Mouse (Mus musculus) intestine, embryonic 14.5 days (tissue): ENCODE measurements around the gene Gcnt3. TPM values are rescaled to one million over a fixed set of nuclear protein-coding genes. Genes with fewer than 3 reads are reported as not detected.

Experiments
- ATAC-seq: fragments of 200-750 bp; cut with Nextera tagmentation; replicated peaks from 2 replicates; pipeline ENCODE4 v1.8.0; 2017; ENCODE audit warnings: low read depth, moderate number of reproducible peaks, moderate TSS enrichment, moderate library complexity; ENCODE audit not compliant: low FRiP score, low TSS enrichment
- DNase-seq: peaks from one replicate; pipeline ENCODE4 v3.0.0-alpha.2; 2018; ENCODE audit warnings: low spot score
- H3K27ac ChIP-seq: fragments of 300-500 bp; sonication (generic); 2 replicates; pipeline ENCODE4 v1.5.1; 2014; ENCODE audit warnings: low read depth, mild to moderate bottlenecking, control low read depth
- H3K27me3 ChIP-seq: fragments of 300-500 bp; sonication (generic); replicated peaks from 2 replicates; pipeline ENCODE4 v1.6.1; 2014; ENCODE audit warnings: low read length, control low read depth; ENCODE audit not compliant: control insufficient read depth, insufficient read depth
- H3K36me3 ChIP-seq: fragments of 300-500 bp; sonication (generic); 2 replicates; pipeline ENCODE4 v1.6.1; 2014; ENCODE audit warnings: low read length, control low read depth; ENCODE audit not compliant: control insufficient read depth, insufficient read depth
- H3K4me1 ChIP-seq: fragments of 300-500 bp; sonication (generic); replicated peaks from 2 replicates; pipeline ENCODE4 v1.6.1; 2014; ENCODE audit warnings: low read length, control low read depth, mixed read lengths; ENCODE audit not compliant: control insufficient read depth, insufficient read depth
- H3K4me2 ChIP-seq: fragments of 300-500 bp; sonication (generic); 2 replicates; pipeline ENCODE4 v1.6.1; 2014; ENCODE audit warnings: low read length
- H3K4me3 ChIP-seq: fragments of 300-500 bp; sonication (generic); 2 replicates; pipeline ENCODE4 v1.5.1; 2014; ENCODE audit warnings: low read depth, low read length, control low read depth, mixed read lengths
- H3K9ac ChIP-seq: fragments of 300-500 bp; sonication (generic); 2 replicates; pipeline ENCODE4 v1.6.1; 2014; ENCODE audit warnings: mild to moderate bottlenecking, low read length
- H3K9me3 ChIP-seq: fragments of 300-500 bp; sonication (generic); 2 replicates; pipeline ENCODE4 v1.6.1; 2016; ENCODE audit warnings: low read length, control low read depth; ENCODE audit not compliant: control insufficient read depth
- WGBS: fragments of 180-500 bp; shearing (Covaris S2); extraction: QIAGEN DNeasy Blood & Tissue Kit; methylation state at CpG from one replicate; pipeline ENCODE4 v1.1.7; 2014; 5-methylcytosine and 5-hydroxymethylcytosine counted together
- polyA plus RNA-seq: library from polyadenylated mRNA; unstranded; fragments of >200 nt; fragmentation: Nextera tagmentation; extraction: Ambion mirVana; gene quantifications from 2 replicates; pipeline ENCODE4 v1.2.1, GENCODE M21; 2014

The Gcnt3 gene
- polyA plus RNA-seq, 1 experiment from 2014 or later: 5.0 TPM

DNA sequence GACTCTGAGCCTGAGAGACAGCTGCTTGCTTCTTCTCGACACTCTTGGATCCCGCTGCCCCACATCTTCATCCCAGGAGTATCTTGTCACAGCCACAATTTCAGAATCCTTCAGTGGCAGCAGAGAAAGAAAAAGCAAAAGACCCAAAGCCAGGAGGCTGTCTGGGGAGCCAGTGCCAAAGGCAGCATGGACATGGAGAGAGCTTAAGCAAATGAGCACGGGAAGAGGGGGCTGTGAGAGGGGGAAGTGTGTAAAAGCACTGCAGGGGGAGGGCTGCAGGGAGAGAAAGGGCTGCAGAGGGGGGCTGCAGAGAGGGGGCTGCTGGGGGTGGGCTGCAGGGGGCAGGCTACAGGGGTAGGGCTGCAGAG, 11.5 kb upstream of the Gcnt3 start:
- DNase-seq (no peak), ATAC-seq (no peak)
- peaks cover 21% of the 10 kb centered on the region for H3K4me1 ChIP-seq
- H3K4me3 ChIP-seq: no peak overlapping the region
- H3K36me3 ChIP-seq: no peaks in the 10 kb centered on the region
- peak overlapping the region; percentile 59 for H3K27ac ChIP-seq
- no peaks in the 10 kb centered on the region for H3K9me3 ChIP-seq
- WGBS: 18% methylated on average over 3 of the region's 3 CpGs
- no peaks in the 10 kb centered on the region for H3K27me3 ChIP-seq
- H3K9ac ChIP-seq: no peak overlapping the region
- H3K4me2 ChIP-seq: no peak overlapping the region; the same call in 1 of the 2 replicates

DNA sequence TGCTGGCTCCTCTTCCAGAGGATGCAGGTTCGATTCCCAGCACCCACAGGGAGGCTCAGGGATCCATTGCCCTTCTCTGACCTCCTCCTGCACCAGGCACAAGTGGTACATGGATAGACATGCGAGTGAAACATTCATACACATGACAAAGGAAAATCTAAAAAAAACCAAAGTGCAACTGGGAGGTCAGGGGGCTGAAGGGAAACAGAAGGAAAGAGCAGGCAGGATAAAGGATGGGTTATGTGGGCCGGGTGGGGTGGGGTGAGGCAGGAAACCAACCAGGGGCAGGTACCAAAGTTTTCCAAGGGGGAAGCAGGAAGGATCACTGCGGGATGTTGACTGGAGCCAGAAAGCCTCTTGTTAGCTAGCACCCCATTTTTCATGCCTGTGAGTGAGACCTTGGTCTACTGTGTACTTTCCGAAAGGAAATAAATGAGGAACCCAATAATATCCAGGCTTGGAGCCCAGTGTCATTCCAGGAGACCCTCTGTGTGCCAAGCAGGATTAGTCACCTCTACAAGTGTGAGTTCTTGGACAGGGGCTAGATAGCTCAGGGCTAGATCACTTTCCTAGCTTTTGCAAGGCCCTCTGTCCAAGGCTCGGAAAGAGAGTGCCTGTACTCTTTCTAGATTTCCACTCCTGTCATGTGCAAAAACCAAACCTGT, 11.0 kb upstream of the Gcnt3 start:
- Histone ChIP-seq H3K4me2 (no peak overlapping the region), H3K36me3 (no peaks in the 10 kb centered on the region), H3K27me3 (no peaks in the 10 kb centered on the region), H3K4me3 (no peak overlapping the region), H3K4me1 (peaks cover 21% of the 10 kb centered on the region), H3K9me3 (no peaks in the 10 kb centered on the region), H3K27ac (peak overlapping the region; percentile 59), H3K9ac (no peak overlapping the region)
- ATAC-seq (no peak), DNase-seq (no peak)
- 38% methylated on average over 6 of the region's 6 CpGs for WGBS

DNA sequence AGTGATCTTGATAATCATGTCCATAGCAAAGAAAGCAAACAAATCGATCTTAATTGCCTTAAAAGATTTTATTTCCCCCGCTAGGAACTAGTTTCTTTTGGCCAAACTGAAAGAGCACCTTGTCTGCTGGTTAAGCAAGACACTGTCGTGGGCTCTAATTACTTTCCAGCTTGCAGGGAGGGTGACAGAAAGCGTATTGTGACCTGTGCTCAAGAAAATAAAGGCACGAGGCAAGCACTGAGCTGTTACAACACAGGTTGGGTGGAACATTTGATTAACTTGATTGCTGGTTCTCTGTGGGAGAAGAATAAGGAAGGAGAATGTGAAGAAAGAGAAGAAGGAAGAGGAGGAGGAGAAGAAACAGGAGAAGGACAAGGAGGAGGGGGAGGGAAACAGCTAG, 10.4 kb upstream of the Gcnt3 start:
- WGBS: 39% methylated on average over 5 of the region's 5 CpGs
- Histone ChIP-seq H3K4me2 (no peak overlapping the region), H3K27me3 (no peaks in the 10 kb centered on the region), H3K4me3 (no peak overlapping the region), H3K9ac (no peak overlapping the region), H3K27ac (peak overlapping the region; percentile 59), H3K9me3 (no peaks in the 10 kb centered on the region), H3K36me3 (no peaks in the 10 kb centered on the region), H3K4me1 (peaks cover 21% of the 10 kb centered on the region)
- DNase-seq: no peak
- no peak for ATAC-seq

GRCm38 (mm10) chr9:70047839-70048238, 10.0 kb upstream of the Gcnt3 start:
- DNase-seq (no peak), ATAC-seq (0 out of 2 replicates have a peak, but pooled peaks have one; percentile 47)
- H3K36me3 ChIP-seq: no peaks in the 10 kb centered on the region
- H3K4me1 ChIP-seq: peaks cover 21% of the 10 kb centered on the region
- no peaks in the 10 kb centered on the region for H3K27me3 ChIP-seq
- no peak overlapping the region for H3K4me3 ChIP-seq
- 24% methylated on average over 3 of the region's 3 CpGs for WGBS
- H3K27ac ChIP-seq: 0 out of 2 replicates have a peak overlapping the region, but pooled peaks have one; percentile 33
- H3K9ac ChIP-seq: no peak overlapping the region
- H3K9me3 ChIP-seq: no peaks in the 10 kb centered on the region
- no peak overlapping the region for H3K4me2 ChIP-seq

GRCm38 (mm10) chr9:70046255-70046654, 8.4 kb upstream of the Gcnt3 start:
- WGBS: 68% methylated on average over 6 of the region's 6 CpGs
- Histone ChIP-seq H3K4me2 (no peak overlapping the region), H3K4me1 (peaks cover 21% of the 10 kb centered on the region), H3K36me3 (no peaks in the 10 kb centered on the region), H3K9ac (no peak overlapping the region), H3K27ac (no peak overlapping the region), H3K27me3 (no peaks in the 10 kb centered on the region), H3K4me3 (no peak overlapping the region), H3K9me3 (no peaks in the 10 kb centered on the region)
- ATAC-seq (no peak), DNase-seq (no peak)

GRCm38 (mm10) chr9:70044865-70045264, 7.0 kb upstream of the Gcnt3 start:
- H3K9ac ChIP-seq: no peak overlapping the region
- no peaks in the 10 kb centered on the region for H3K9me3 ChIP-seq
- no peaks in the 10 kb centered on the region for H3K27me3 ChIP-seq
- peaks cover 16% of the 10 kb centered on the region for H3K4me1 ChIP-seq
- no peak overlapping the region for H3K4me2 ChIP-seq
- H3K36me3 ChIP-seq: no peaks in the 10 kb centered on the region
- ATAC-seq (no peak), DNase-seq (no peak)
- H3K4me3 ChIP-seq: no peak overlapping the region
- no peak overlapping the region for H3K27ac ChIP-seq
- WGBS: 57% methylated on average over 2 of the region's 2 CpGs

- ATAC-seq (no peak), DNase-seq (no peak)
- Histone ChIP-seq H3K4me3 (no peak overlapping the region), H3K36me3 (no peaks in the 10 kb centered on the region), H3K27me3 (no peaks in the 10 kb centered on the region), H3K9ac (no peak overlapping the region), H3K9me3 (no peaks in the 10 kb centered on the region), H3K4me1 (peaks cover 4% of the 10 kb centered on the region; the same call in 1 of the 2 replicates), H3K4me2 (no peak overlapping the region), H3K27ac (no peak overlapping the region)
- WGBS: 82% methylated on average over 1 of the region's 1 CpGs
These were observed 5.0 kb upstream of the Gcnt3 start for GRCm38 (mm10) chr9:70042935-70043334.

- WGBS: 90% methylated on average over 4 of the region's 4 CpGs
These were observed 4.2 kb upstream of the Gcnt3 start for GRCm38 (mm10) chr9:70042137-70042536.

DNA sequence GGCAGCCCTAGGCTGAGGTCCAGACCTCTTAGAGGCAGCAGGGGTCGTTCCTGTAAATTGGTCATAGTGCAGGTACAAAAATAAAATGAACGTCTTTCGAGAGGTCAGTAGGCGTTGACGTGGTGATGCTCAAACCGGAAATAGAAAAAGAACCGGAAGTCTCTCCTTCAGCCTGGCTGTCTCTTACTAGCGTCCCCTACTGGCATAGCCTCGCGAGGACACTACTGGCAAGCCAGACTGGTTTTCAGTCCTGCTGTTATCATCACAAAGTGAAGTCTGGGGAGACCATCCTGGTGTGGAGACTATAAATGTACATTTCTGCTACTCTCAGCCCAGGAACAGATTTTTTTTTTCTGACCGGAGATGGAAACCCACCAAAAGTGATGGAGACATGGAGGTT, 2.7 kb upstream of the Gcnt3 start:
- Histone ChIP-seq H3K27ac (no peak overlapping the region), H3K4me3 (no peak overlapping the region), H3K4me2 (no peak overlapping the region), H3K4me1 (0 out of 2 replicates have a peak, but pooled peaks cover 4% of the 10 kb centered on the region), H3K27me3 (no peaks in the 10 kb centered on the region), H3K9ac (no peak overlapping the region), H3K36me3 (no peaks in the 10 kb centered on the region), H3K9me3 (no peaks in the 10 kb centered on the region)
- ATAC-seq (no peak), DNase-seq (no peak)
- WGBS: 84% methylated on average over 11 of the region's 11 CpGs

More at GRCm38 (mm10) chr9:70042137-70042536, 4.2 kb upstream of the Gcnt3 start:
- Histone ChIP-seq H3K9ac (no peak overlapping the region), H3K4me2 (no peak overlapping the region), H3K36me3 (no peaks in the 10 kb centered on the region), H3K4me1 (0 out of 2 replicates have a peak, but pooled peaks cover 4% of the 10 kb centered on the region), H3K4me3 (no peak overlapping the region), H3K27me3 (no peaks in the 10 kb centered on the region), H3K27ac (no peak overlapping the region), H3K9me3 (no peaks in the 10 kb centered on the region)
- ATAC-seq (no peak), DNase-seq (no peak)
